Comparison of ENCODE assay signal across 9 mouse cellular contexts in the genomic region with DNA sequence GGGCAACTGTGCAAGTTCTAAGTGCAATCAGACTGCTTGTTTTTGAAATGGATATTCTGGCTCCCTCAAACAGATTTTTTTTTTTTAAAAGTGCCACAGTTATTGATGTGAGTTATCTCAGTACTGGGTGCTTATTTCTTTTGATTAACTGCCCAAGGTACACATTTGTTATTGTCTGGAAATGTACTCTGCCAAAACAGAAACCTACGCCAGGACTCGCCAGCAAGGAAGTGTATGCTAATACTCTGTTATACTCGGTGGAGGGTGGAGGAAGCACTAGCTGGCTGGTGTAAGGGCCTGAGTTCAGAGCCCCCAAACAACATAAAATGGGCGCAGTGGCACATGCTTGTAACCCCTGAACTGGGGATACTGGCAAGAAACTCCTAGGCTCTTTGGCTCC. TPM values are rescaled to one million over a fixed set of nuclear protein-coding genes. Genes with fewer than 3 reads are reported as not detected.
DNase-seq lines count a peak whose midpoint lies in the region; ATAC-seq and TF ChIP-seq lines count a peak whose summit lies in the region.
"Had no signal": no experiment of that assay in that cellular context is flagged by ENCODE, and none has a peak within 500 bp of the region (broad histone marks: within the 10 kb centered on the region; RNA-seq: fewer than 3 reads in every experiment).

No protein-coding gene starts in this region.

- intact Hi-C loops in gastrocnemius, adult 2 months (cut with DNase I): no loop called here

- H3K36me3 ChIP-seq in midbrain, embryonic 10.5 days: no peaks in the 10 kb centered on the region
- H3K36me3 ChIP-seq in midbrain, embryonic 11.5 days (ENCODE audit: control insufficient read depth, insufficient read depth, low read length): no peaks in the 10 kb centered on the region
- H3K36me3 ChIP-seq in limb, embryonic 13.5 days: no peaks in the 10 kb centered on the region
- H3K36me3 ChIP-seq in thymus, adult 2 months (ENCODE audit: control insufficient read depth, insufficient read depth, low read length): no peaks in the 10 kb centered on the region

- H3K4me3 ChIP-seq in gastrocnemius, adult 2 months: peak overlapping the region; percentile 3; the same call in 1 of the 2 replicates
- H3K4me3 ChIP-seq in midbrain, embryonic 10.5 days: no peak overlapping the region
- H3K4me3 ChIP-seq in midbrain, embryonic 11.5 days (ENCODE audit: low read depth, low read length): no peak overlapping the region
- H3K4me3 ChIP-seq in limb, embryonic 13.5 days: no peak overlapping the region
- H3K4me3 ChIP-seq in thymus, adult 2 months (ENCODE audit: control insufficient read depth, insufficient read depth, low read length): no peak overlapping the region

- TF ChIP-seq POLR2A in thymus, adult 2 months (IDR thresholded peaks at IDR 0.05; ENCODE audit: control insufficient read depth, extremely low read depth, insufficient read depth, low read length, poor library complexity): no peak

- H3K4me2 ChIP-seq in midbrain, embryonic 11.5 days: no peak overlapping the region
- H3K4me2 ChIP-seq in limb, embryonic 13.5 days (replicated peaks): peak overlapping the region; percentile 42

- H3K27me3 ChIP-seq in midbrain, embryonic 10.5 days (ENCODE audit: low read depth, poor library complexity, severe bottlenecking): no peaks in the 10 kb centered on the region
- H3K27me3 ChIP-seq in midbrain, embryonic 11.5 days (ENCODE audit: control insufficient read depth, insufficient read depth, low read length): no peaks in the 10 kb centered on the region
- no peaks in the 10 kb centered on the region for H3K27me3 ChIP-seq in limb, embryonic 13.5 days
- no peaks in the 10 kb centered on the region for H3K27me3 ChIP-seq in thymus, adult 2 months (ENCODE audit: control insufficient read depth, insufficient read depth, low read length)

- peaks cover 21% of the 10 kb centered on the region for H3K4me1 ChIP-seq in midbrain, embryonic 10.5 days
- H3K4me1 ChIP-seq in midbrain, embryonic 11.5 days (ENCODE audit: control insufficient read depth, insufficient read depth, low read length): peaks cover 8% of the 10 kb centered on the region; the same call in 1 of the 2 replicates
- peaks cover 55% of the 10 kb centered on the region for H3K4me1 ChIP-seq in limb, embryonic 13.5 days
- H3K4me1 ChIP-seq in thymus, adult 2 months (replicated peaks; ENCODE audit: control insufficient read depth, insufficient read depth, low read length): no peaks in the 10 kb centered on the region; the same call in 1 of the 2 replicates

- H3K9ac ChIP-seq in midbrain, embryonic 11.5 days (ENCODE audit: low read length): no peak overlapping the region
- H3K9ac ChIP-seq in limb, embryonic 13.5 days: no peak overlapping the region

- no peaks in the 10 kb centered on the region for H3K9me3 ChIP-seq in midbrain, embryonic 10.5 days (replicated peaks)
- H3K9me3 ChIP-seq in midbrain, embryonic 11.5 days (ENCODE audit: control insufficient read depth, low read length): no peaks in the 10 kb centered on the region
- H3K9me3 ChIP-seq in limb, embryonic 13.5 days: no peaks in the 10 kb centered on the region

- ATAC-seq in midbrain, embryonic 11.5 days (ENCODE audit: low FRiP score): no peak
- no peak for ATAC-seq in limb, embryonic 13.5 days (ENCODE audit: low FRiP score, low read depth)

- peak overlapping the region; percentile 62; the same call in 1 of the 2 replicates for H3K27ac ChIP-seq in gastrocnemius, adult 2 months
- H3K27ac ChIP-seq in midbrain, embryonic 10.5 days (replicated peaks): 0 out of 2 replicates have a peak overlapping the region, but pooled peaks have one; percentile 50
- H3K27ac ChIP-seq in midbrain, embryonic 11.5 days (ENCODE audit: low read depth, low read length): no peak overlapping the region
- peak overlapping the region; percentile 70; the same call in 1 of the 2 replicates for H3K27ac ChIP-seq in limb, embryonic 13.5 days
- no peak overlapping the region for H3K27ac ChIP-seq in thymus, adult 2 months (ENCODE audit: control insufficient read depth, insufficient read depth, low read length)

- no peak for DNase-seq in gastrocnemius, adult 2 months
- DNase-seq in gastrocnemius, postnatal 25 days: no peak
- no peak for DNase-seq in midbrain, embryonic 10.5 days (ENCODE audit: low spot score)
- DNase-seq in midbrain, embryonic 11.5 days (ENCODE audit: low spot score, missing footprints): no peak
- no peak for DNase-seq in right cerebral cortex, postnatal 14 days
- DNase-seq in MN1 (ENCODE audit: low spot score): no peak
- no peak for DNase-seq in thymus, adult 2 months
- DNase-seq: cerebellum, adult 9-10 months had no signal

- WGBS in midbrain, embryonic 10.5 days: 75% methylated on average over 4 of the region's 4 CpGs
- WGBS in midbrain, embryonic 11.5 days: 61% methylated on average over 4 of the region's 4 CpGs
- 61% methylated on average over 4 of the region's 4 CpGs for WGBS in limb, embryonic 13.5 days
- WGBS in thymus, adult 2 months: 80% methylated on average over 4 of the region's 4 CpGs

- TF ChIP-seq CTCF in gastrocnemius, adult 2 months (IDR thresholded peaks at IDR 0.05): no peak
- TF ChIP-seq CTCF in thymus, adult 2 months (IDR thresholded peaks at IDR 0.05; ENCODE audit: borderline replicate concordance, control insufficient read depth, extremely low read depth, insufficient read depth, low read length, poor library complexity): no peak

RNA-seq across cellular contexts. Expression of gene Jmjd1c, which starts 34.1 kb away (rescaled TPM):
- total RNA-seq in gastrocnemius, adult 2 months (2021): 10 to 100 TPM; 23.7 to 26.6 TPM
- 10 to 100 TPM; 18.1 to 23.6 TPM for total RNA-seq in gastrocnemius, postnatal 25 days (2021)
- 27.1 and 28.4 TPM in 2 replicates for polyA plus RNA-seq in midbrain, embryonic 10.5 days (2016; fragmentation: Nextera tagmentation; extraction: Ambion mirVana)
- 46.9 and 49.0 TPM in 2 replicates for polyA plus RNA-seq in midbrain, embryonic 11.5 days (2014; fragmentation: Nextera tagmentation; extraction: Ambion mirVana)
- 47.3 and 52.4 TPM in 2 replicates for polyA plus RNA-seq in limb, embryonic 13.5 days (2015; fragmentation: Nextera tagmentation; extraction: Ambion mirVana)
- 31.5 and 38.4 TPM in 2 replicates for polyA plus RNA-seq in thymus, adult 2 months (2012; rRNA removed)

RNA-seq across cellular contexts. Expression of gene Reep3, which starts 34.9 kb away (rescaled TPM):
- total RNA-seq in gastrocnemius, adult 2 months (2021): 10 to 100 TPM in 1 of 2 experiments, 1 to 10 TPM in 1; 9.7 to 10.8 TPM
- 10 to 100 TPM; 10.3 to 12.6 TPM for total RNA-seq in gastrocnemius, postnatal 25 days (2021)
- polyA plus RNA-seq in midbrain, embryonic 10.5 days (2016; fragmentation: Nextera tagmentation; extraction: Ambion mirVana): 31.7 and 36.7 TPM in 2 replicates
- polyA plus RNA-seq in midbrain, embryonic 11.5 days (2014; fragmentation: Nextera tagmentation; extraction: Ambion mirVana): 37.5 and 38.9 TPM in 2 replicates
- polyA plus RNA-seq in limb, embryonic 13.5 days (2015; fragmentation: Nextera tagmentation; extraction: Ambion mirVana): 48.6 and 50.3 TPM in 2 replicates
- 12.9 and 13.2 TPM in 2 replicates for polyA plus RNA-seq in thymus, adult 2 months (2012; rRNA removed)

Comparison
In these comparisons a context has a peak if more than half of its experiments do, and no peak if none do; other contexts are left out.
1. H3K27ac ChIP-seq: peak in gastrocnemius, adult 2 months (single experiment), midbrain, embryonic 10.5 days (single experiment) and limb, embryonic 13.5 days (single experiment); none in midbrain, embryonic 11.5 days (single experiment) and thymus, adult 2 months (single experiment).